8 mouse cellular contexts compared by ENCODE assay signal in the genomic region with DNA sequence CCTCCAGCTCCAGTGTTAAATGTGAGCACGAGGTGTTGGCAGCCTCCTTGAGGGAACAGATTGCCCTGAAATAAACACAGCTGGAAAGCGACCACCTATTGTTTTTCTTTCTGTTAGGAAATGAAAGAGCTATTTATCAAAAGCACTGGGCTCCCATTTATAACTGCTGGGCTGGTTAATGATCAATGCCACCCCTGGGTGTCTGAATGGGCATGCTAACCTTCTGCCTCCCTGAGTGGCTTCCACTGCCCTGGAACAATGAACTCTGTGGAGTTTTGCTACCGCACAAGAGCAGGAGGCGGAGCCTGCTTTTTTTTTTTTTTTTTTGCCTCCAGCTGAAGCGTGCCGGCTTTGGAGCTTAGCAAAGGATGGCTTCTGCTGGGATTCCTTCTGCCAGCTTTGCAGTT.
DNase-seq lines count a peak whose midpoint lies in the region; ATAC-seq and TF ChIP-seq lines count a peak whose summit lies in the region.

No protein-coding gene starts in this region.

- no peak for TF ChIP-seq CTCF in MEL (IDR thresholded peaks at IDR 0.05 in 2 of 3, conservative IDR thresholded peaks at IDR 0.05 in 1 of 3; ENCODE audit: control insufficient read depth in 1 of 3, insufficient read depth in 1 of 3, low read depth in 2 of 3, low read length in 3 of 3, poor library complexity in 1 of 3, severe bottlenecking in 1 of 3)
- no peak for TF ChIP-seq CTCF in liver, embryonic 14.5 days (IDR thresholded peaks at IDR 0.05; ENCODE audit: low read depth)

- H3K9ac ChIP-seq in MEL (ENCODE audit: control insufficient read depth, low read depth, low read length, poor library complexity, severe bottlenecking) = peak overlapping the region; percentile 46
- H3K9ac ChIP-seq in forebrain, embryonic 11.5 days (ENCODE audit: low read length) = no peak overlapping the region
- peak overlapping the region; percentile 33 for H3K9ac ChIP-seq in liver, embryonic 14.5 days (replicated peaks)
- H3K9ac ChIP-seq in neural tube, embryonic 15.5 days (replicated peaks) = no peak overlapping the region; the same call in 1 of the 2 replicates

- peaks cover 0 to 4% of the 10 kb centered on the region in 2 experiments; a peak in 1 of 4 replicates for H3K36me3 ChIP-seq in MEL (ENCODE audit: control insufficient read depth in 1 of 2, insufficient read depth in 2 of 2, low read length in 2 of 2)
- H3K36me3 ChIP-seq in forebrain, embryonic 11.5 days (ENCODE audit: control insufficient read depth, insufficient read depth, low read length) = no peaks in the 10 kb centered on the region
- H3K36me3 ChIP-seq in liver, embryonic 14.5 days (replicated peaks; ENCODE audit: control insufficient read depth, insufficient read depth, low read depth) = no peaks in the 10 kb centered on the region
- H3K36me3 ChIP-seq in neural tube, embryonic 15.5 days = no peaks in the 10 kb centered on the region

- peak overlapping the region; percentile 50 to 83 for H3K4me3 ChIP-seq in MEL (ENCODE audit: control insufficient read depth in 1 of 2, insufficient read depth in 1 of 2, low read depth in 2 of 2, low read length in 2 of 2)
- no peak overlapping the region for H3K4me3 ChIP-seq in forebrain, embryonic 11.5 days (ENCODE audit: low read depth, low read length)
- peak overlapping the region; percentile 20 to 51 for H3K4me3 ChIP-seq in liver, embryonic 14.5 days (ENCODE audit: insufficient read depth in 1 of 2, low read depth in 2 of 2, low read length in 2 of 2)
- H3K4me3 ChIP-seq in neural tube, embryonic 15.5 days (replicated peaks) = peak overlapping the region; percentile 22

- H3K27me3 ChIP-seq in MEL (ENCODE audit: control insufficient read depth in 1 of 2, insufficient read depth in 2 of 2, low read length in 2 of 2) = no peaks in the 10 kb centered on the region
- peaks cover 20% of the 10 kb centered on the region for H3K27me3 ChIP-seq in forebrain, embryonic 11.5 days (ENCODE audit: control insufficient read depth, insufficient read depth, low read length)
- H3K27me3 ChIP-seq in liver, embryonic 14.5 days (ENCODE audit: control insufficient read depth, insufficient read depth, low read length) = no peaks in the 10 kb centered on the region
- H3K27me3 ChIP-seq in neural tube, embryonic 15.5 days (replicated peaks) = peaks cover 4% of the 10 kb centered on the region

- 3% methylated on average over 5 of the region's 6 CpGs for WGBS in forebrain, embryonic 11.5 days
- 3% methylated on average over 5 of the region's 6 CpGs for WGBS in liver, embryonic 14.5 days (ENCODE audit: insufficient replicate concordance)
- WGBS in neural tube, embryonic 15.5 days = 0% methylated on average over 5 of the region's 6 CpGs

- no peak for TF ChIP-seq EP300 in MEL (IDR thresholded peaks at IDR 0.05; ENCODE audit: low read depth in 1 of 2, low read length in 2 of 2)
- TF ChIP-seq EP300 in liver, embryonic 14.5 days (IDR thresholded peaks at IDR 0.05; ENCODE audit: low read depth) = no peak

- H3K79me2 ChIP-seq in MEL (ENCODE audit: control insufficient read depth, insufficient read depth, low read length, poor library complexity) = no peaks in the 10 kb centered on the region

- TF ChIP-seq POLR2A in MEL (IDR thresholded peaks at IDR 0.05; ENCODE audit: control insufficient read depth in 1 of 2, insufficient read depth in 1 of 2, low read depth in 1 of 2, low read length in 2 of 2, poor library complexity in 1 of 2) = no peak

- no peak overlapping the region for H3K27ac ChIP-seq in MEL (ENCODE audit: control insufficient read depth, low read depth, low read length)
- no peak overlapping the region for H3K27ac ChIP-seq in forebrain, embryonic 11.5 days (ENCODE audit: low read depth, low read length)
- no peak overlapping the region for H3K27ac ChIP-seq in liver, embryonic 14.5 days
- peak overlapping the region; percentile 48 for H3K27ac ChIP-seq in neural tube, embryonic 15.5 days (replicated peaks)

- peaks cover 6 to 7% of the 10 kb centered on the region in 2 experiments for H3K4me1 ChIP-seq in MEL (ENCODE audit: control insufficient read depth in 1 of 2, insufficient read depth in 2 of 2, low read length in 2 of 2)
- peaks cover 20% of the 10 kb centered on the region for H3K4me1 ChIP-seq in forebrain, embryonic 11.5 days (replicated peaks; ENCODE audit: control insufficient read depth, insufficient read depth, low read length)
- peaks cover 8 to 40% of the 10 kb centered on the region in 2 experiments for H3K4me1 ChIP-seq in liver, embryonic 14.5 days (replicated peaks; ENCODE audit: control insufficient read depth in 2 of 2, insufficient read depth in 2 of 2, low read length in 1 of 2)
- peaks cover 34% of the 10 kb centered on the region for H3K4me1 ChIP-seq in neural tube, embryonic 15.5 days

- no peaks in the 10 kb centered on the region for H3K9me3 ChIP-seq in MEL (replicated peaks; ENCODE audit: insufficient read depth, low read length)
- H3K9me3 ChIP-seq in forebrain, embryonic 11.5 days (ENCODE audit: control insufficient read depth, low read length) = no peaks in the 10 kb centered on the region
- no peaks in the 10 kb centered on the region for H3K9me3 ChIP-seq in liver, embryonic 14.5 days (ENCODE audit: control insufficient read depth, low read length)
- H3K9me3 ChIP-seq in neural tube, embryonic 15.5 days (replicated peaks) = no peaks in the 10 kb centered on the region

- TF ChIP-seq RAD21 in MEL (IDR thresholded peaks at IDR 0.05; ENCODE audit: low read depth, low read length) = no peak

- DNase-seq in MEL (ENCODE audit: low read depth, low spot score) = peak; percentile 62
- DNase-seq in brain, embryonic 18.5 days (ENCODE audit: low read depth, low spot score) = peak; percentile 49
- DNase-seq in forebrain, embryonic 11.5 days (ENCODE audit: low spot score) = peak; percentile 83
- peak; percentile 86 for DNase-seq in kidney, adult 11 months
- no peak for DNase-seq in liver, embryonic 14.5 days (ENCODE audit: low read depth in 3 of 3, low spot score in 3 of 3)
- DNase-seq in gastrocnemius, postnatal 4 days (ENCODE audit: low spot score in 2 of 2) = no peak

- H3K4me2 ChIP-seq in forebrain, embryonic 11.5 days (ENCODE audit: low read depth, low read length, severe bottlenecking) = peak overlapping the region; percentile 32; the same call in 1 of the 2 replicates
- H3K4me2 ChIP-seq in liver, embryonic 14.5 days (ENCODE audit: low read depth) = peak overlapping the region; percentile 64
- H3K4me2 ChIP-seq in neural tube, embryonic 15.5 days = peak overlapping the region; percentile 51

- ATAC-seq in forebrain, embryonic 11.5 days (replicated peaks; ENCODE audit: low FRiP score) = peak; percentile 94
- ATAC-seq in liver, embryonic 14.5 days (ENCODE audit: insufficient read depth) = peak; percentile 29; the same call in 1 of the 2 replicates
- ATAC-seq in neural tube, embryonic 15.5 days (ENCODE audit: low FRiP score) = peak; percentile 68
- ATAC-seq in inflammation-experienced regulatory T-cells, adult 6 months = no peak

TF ChIP-seq in MEL, 35 proteins besides CTCF, POLR2A, EP300 and RAD21:
- no peak for TF ChIP-seq UBTF (IDR thresholded peaks at IDR 0.05; ENCODE audit: borderline replicate concordance, insufficient read depth, low read depth, low read length)
- no peak for TF ChIP-seq MAFK (IDR thresholded peaks at IDR 0.05; ENCODE audit: borderline replicate concordance, low read depth, low read length)
- peak; percentile 98 for TF ChIP-seq ZNF384 (IDR thresholded peaks at IDR 0.05; ENCODE audit: low read depth, low read length)
- 0 out of 2 replicates have a peak, but pooled peaks have one; percentile 29 for TF ChIP-seq MXI1 (IDR thresholded peaks at IDR 0.05; ENCODE audit: low read depth, low read length)
- no peak for TF ChIP-seq KAT2A (conservative IDR thresholded peaks at IDR 0.05; ENCODE audit: low read depth, low read length)
- peak; percentile 39; the same call in 1 of the 2 replicates for TF ChIP-seq BHLHE40 (IDR thresholded peaks at IDR 0.05; ENCODE audit: borderline replicate concordance, low read depth, low read length)
- TF ChIP-seq POLR2AphosphoS2 (IDR thresholded peaks at IDR 0.05; ENCODE audit: low read length) = no peak
- TF ChIP-seq NRF1 (IDR thresholded peaks at IDR 0.05; ENCODE audit: insufficient read depth, low read depth, low read length, poor library complexity, severe bottlenecking) = no peak

Comparison
In these comparisons a context has a peak if more than half of its experiments do, and no peak if none do; other contexts are left out.
1. DNase-seq: peak in MEL (single experiment), brain, embryonic 18.5 days (single experiment), forebrain, embryonic 11.5 days (single experiment) and kidney, adult 11 months (single experiment); none in liver, embryonic 14.5 days (0 of 3) and gastrocnemius, postnatal 4 days (0 of 2).
2. H3K9ac ChIP-seq: peak in MEL (single experiment) and liver, embryonic 14.5 days (single experiment); none in forebrain, embryonic 11.5 days (single experiment) and neural tube, embryonic 15.5 days (single experiment).
3. Peak in every context shown above with its lines, with median percentiles within 50 percentile points of each other: H3K4me2 ChIP-seq.